Mouse (Mus musculus): Measurements from ENCODE around the gene Flnb.

GRCm38 (mm10) chr14:7817770-7818462, at the start of gene Flnb:
- TF ChIP-seq CTCF (IDR thresholded peaks at IDR 0.05; ENCODE audit: control insufficient read depth, insufficient read depth, insufficient replicate concordance, low read depth, low read length) = peak; percentile 89; the same call in 1 of the 2 replicates
- peak; percentile 52 for TF ChIP-seq POLR2A (IDR thresholded peaks at IDR 0.05; ENCODE audit: control insufficient read depth, low read depth, low read length)
